Mouse (Mus musculus) thymus, postnatal 10 days (tissue): ENCODE results near the gene Klk1b22.
"Not testable (repeated sequence)": the region's sequence is repeated elsewhere in the genome, so short reads cannot be mapped to it uniquely, and the experiment has no call there.

Source experiments
- DNase-seq, 2 experiments: peaks; one replicate each; pipeline ENCODE4 v3.0.0; 2021; ENCODE audit warnings: low spot score in 2 of 2

The Klk1b22 gene

GRCm38 (mm10) chr7:44112373-44112772 lies at the start of gene Klk1b22:
Gene Klk1b22 (plus strand): TSS chr7:44112673.
- no peak for DNase-seq

GRCm38 (mm10) chr7:44072117-44072516 lies 40.4 kb upstream of the Klk1b22 start:
- DNase-seq, result no peak

- no peak for DNase-seq
Measured at GRCm38 (mm10) chr7:44077703-44078102, 34.8 kb upstream of the Klk1b22 start.

GRCm38 (mm10) chr7:44096111-44096510 lies 16.4 kb upstream of the Klk1b22 start:
- no peak for DNase-seq

GRCm38 (mm10) chr7:44102028-44102427 lies 10.4 kb upstream of the Klk1b22 start, which contains the start of gene Klk1b21:
Gene Klk1b21 (plus strand): TSS chr7:44102328.
- not testable (repeated sequence) for DNase-seq

GRCm38 (mm10) chr7:44123445-44123844 lies 11.0 kb downstream of the Klk1b22 start:
- DNase-seq, result no peak

- no peak for DNase-seq
Measured at GRCm38 (mm10) chr7:44136467-44136866, 24.0 kb downstream of the Klk1b22 start, which contains the start of gene Klk1b16. Gene Klk1b16 (plus strand): TSS chr7:44136767.
